Mouse (Mus musculus): ENCODE results near the gene Etl4.
"Not testable (repeated sequence)": the region's sequence is repeated elsewhere in the genome, so short reads cannot be mapped to it uniquely, and the experiment has no call there.

Etl4 gene

DNA sequence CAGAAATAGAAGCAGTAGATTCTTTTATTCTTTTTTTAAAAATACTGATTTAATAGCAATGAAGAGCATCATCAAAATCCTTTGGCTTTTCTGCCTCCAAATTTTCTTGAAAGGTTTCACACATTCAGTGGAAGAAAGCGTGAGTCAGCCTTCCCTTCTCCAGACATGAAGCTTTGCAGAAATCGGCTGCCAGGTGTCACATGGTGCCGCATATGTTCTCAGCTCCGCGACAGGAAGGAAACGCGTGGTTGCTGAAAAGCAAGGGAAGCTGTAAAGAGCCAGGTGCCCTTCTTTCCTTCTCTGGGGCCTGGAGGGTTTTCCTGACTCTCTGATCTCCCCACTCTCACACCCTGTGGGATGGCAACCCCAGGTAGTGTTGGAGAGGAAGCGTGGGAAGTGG is 383.8 kb downstream of the Etl4 start:
- no peak for DNase-seq (ENCODE audit: extremely low read depth, low read depth, low spot score)

DNA sequence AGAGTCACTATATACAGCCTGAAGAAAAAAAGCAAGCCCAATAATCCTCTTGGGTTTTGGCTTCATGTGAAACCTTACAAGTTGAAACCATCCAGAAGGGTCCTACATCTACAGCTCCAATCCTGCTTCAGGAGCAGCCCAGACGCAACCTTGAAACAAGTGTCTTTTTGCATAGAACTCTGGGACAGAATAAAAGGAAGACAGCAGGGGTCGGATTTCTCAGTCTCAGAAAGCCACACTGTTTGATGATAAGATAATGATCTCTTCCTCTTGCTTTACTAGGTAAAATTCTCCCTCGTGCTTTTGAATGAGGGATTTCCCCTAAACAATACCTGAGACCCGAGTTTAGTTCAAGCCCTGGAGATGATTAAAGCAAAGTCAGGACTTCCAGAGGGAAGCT is 385.0 kb downstream of the Etl4 start:
- DNase-seq (ENCODE audit: extremely low read depth, low read depth, low spot score), result no peak

DNA sequence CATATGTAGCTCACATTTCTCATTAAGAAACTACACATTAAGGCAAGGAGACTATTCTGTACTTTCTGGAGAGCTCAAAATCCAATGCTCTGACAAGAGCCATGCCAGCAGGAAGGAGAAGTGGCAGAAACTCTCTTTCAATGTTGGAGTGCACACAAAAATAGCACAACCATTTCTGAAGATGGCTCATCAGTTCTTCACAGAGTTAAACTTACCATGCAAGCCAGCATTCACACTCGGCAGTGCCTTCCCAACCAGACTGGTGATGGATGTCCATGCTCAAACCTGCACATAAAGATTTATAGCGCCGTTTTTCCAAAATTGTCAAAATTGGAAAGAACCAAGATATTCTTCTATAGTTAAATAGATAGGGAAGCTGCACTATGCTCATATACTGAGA is 392.9 kb downstream of the Etl4 start:
- no peak for DNase-seq (ENCODE audit: extremely low read depth, low read depth, low spot score)

DNA sequence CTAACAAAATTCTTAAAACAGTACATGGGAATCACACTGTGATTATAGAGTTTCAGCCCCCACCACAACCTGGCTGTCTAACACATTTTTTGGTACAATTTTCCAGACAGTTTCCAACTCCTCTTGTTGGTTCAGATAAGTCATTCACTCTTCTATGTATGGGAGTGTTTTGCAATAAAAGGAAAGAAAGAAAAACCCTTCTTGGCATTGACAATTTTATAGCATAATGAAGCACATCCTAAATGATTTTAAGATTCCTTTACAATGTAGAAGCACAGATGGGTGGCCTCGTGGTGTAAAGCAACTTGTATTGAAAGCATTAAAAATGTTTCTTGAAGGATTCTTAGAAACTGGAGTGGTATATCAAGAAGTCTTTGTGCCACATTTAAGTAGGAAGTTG is 415.4 kb downstream of the Etl4 start:
- DNase-seq (ENCODE audit: extremely low read depth, low read depth, low spot score), result no peak

DNA sequence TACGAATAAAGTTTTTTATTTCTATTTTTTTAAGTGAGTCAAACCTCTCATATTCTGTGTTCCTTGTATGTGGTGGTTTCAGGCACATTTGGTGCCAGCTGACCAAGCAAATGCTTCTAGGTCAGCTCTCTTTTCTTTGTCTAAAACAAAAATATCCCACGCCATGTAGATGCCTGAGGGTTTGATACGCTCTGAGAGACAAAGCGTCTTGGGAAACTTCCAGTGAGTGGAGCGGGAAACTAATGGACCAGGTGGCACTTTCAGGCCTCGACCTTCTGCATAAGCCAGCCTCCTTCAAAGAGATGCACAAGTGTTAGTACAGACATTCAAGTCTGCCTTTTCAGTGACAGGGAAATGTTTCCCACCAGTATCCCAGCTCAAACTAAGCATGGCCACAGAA is 426.6 kb downstream of the Etl4 start:
- DNase-seq (ENCODE audit: extremely low read depth, low read depth, low spot score), result no peak

DNA sequence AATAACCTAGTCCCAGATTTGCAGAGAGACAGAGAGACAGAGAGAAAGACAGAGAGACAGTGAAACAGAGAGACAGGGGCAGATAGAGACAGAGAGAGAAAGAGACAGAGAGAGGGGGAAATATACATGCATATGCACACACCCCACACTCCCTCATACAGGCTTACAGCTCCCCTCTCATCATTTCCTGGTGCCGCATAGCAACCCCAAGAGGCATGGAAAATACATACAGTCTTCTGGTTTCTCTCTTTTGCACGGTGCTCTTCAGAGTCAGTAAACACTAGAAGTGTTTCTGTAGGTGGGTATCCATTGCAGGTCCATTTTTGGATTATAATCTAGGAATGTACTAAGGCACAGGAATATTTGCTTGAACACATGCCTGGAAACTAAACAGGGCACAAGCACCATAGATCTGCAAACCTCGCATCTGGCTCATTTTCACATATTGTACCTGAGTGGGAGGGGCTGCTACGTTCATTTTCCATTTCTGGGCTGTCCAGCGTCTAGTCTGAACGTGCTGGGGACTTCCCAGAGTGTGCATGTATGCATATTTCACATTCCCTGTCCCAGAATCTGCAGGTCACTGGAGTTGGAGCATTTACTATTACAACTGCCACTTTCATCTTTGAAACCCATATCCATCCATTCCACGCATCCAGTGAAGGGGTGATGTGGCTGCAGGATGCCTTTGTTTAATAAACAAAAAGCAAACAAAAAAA is 429.6 kb downstream of the Etl4 start:
- DNase-seq (ENCODE audit: extremely low read depth, low read depth, low spot score), result no peak

DNA sequence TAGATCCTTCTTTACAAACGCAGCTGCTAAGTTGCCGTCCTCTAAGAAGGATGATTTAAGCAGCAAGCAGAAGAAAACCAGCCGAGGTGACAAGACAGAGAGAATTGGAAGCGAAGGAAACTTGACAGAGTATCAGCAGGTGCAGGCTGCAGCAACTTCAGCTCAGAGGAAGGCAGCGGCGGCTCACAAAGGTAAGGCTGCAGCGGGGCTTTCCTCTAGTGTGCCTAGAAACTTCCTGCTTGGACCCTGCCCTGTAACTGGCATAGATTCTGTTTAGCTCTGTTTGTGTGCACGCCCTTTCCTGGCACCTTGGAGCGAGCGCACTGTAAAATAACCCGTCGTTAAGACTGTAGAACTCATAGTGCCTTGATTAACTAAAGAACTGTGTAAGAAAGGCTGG is 430.3 kb downstream of the Etl4 start:
- no peak for DNase-seq (ENCODE audit: extremely low read depth, low read depth, low spot score)

DNA sequence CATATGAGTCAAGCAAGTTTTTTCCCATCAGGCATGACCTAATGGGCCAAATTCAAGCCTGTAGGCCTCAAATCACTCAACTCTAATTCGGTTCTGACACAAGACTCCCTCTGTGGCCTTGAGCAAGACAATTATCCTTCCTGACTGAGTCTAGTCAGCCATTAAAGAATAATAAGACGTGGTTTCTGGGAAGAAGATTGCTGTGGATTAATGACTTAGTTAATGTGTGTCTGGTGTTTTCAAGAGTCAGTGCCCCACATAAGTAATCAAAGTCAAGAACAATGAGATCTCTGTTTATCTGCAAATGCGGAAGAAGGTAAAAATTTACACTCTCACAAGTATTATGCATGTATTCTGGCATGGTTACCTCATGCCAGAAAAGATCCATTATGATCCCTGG is 437.3 kb downstream of the Etl4 start:
- peak; percentile 30 for DNase-seq (ENCODE audit: extremely low read depth, low read depth, low spot score)

DNA sequence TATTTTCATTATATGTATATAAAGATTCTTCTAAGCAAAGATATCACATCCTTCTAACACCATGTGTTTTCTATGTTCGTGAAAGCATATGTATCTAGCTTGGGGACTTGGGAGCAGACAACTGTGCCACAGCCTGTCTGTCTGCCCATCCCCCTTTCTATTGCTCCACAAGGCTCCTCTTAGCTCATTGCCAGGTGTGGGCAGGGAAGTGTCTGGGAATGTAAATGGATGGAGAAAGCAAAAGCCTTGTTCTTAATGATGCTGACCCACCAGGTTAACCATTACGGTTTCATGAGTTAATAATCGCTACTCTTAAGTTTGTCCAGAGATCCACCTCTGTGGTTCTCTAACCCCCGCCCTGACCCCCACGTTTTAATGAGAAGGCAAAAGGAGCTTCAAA is 439.7 kb downstream of the Etl4 start:
- DNase-seq (ENCODE audit: extremely low read depth, low read depth, low spot score), result no peak

DNA sequence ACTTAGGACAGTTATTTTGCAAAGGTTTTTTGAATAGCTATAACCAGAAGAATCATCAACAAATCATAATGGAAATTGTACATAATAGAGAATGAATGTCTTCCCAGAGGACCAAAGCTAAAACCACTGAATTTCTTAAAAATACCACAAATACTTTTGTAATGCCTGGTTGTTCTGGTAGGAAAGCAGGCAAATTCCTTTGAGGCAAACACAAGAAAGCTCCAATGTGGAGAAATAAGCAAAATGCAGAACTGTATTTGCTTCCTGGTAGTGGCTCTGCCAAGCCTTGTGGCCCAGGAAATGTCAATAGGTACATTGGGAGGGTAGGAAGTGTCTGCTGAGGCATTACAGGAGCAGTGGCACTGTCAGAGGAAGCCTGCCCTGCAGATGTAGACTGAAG is 443.2 kb downstream of the Etl4 start:
- no peak for DNase-seq (ENCODE audit: extremely low read depth, low read depth, low spot score)

DNA sequence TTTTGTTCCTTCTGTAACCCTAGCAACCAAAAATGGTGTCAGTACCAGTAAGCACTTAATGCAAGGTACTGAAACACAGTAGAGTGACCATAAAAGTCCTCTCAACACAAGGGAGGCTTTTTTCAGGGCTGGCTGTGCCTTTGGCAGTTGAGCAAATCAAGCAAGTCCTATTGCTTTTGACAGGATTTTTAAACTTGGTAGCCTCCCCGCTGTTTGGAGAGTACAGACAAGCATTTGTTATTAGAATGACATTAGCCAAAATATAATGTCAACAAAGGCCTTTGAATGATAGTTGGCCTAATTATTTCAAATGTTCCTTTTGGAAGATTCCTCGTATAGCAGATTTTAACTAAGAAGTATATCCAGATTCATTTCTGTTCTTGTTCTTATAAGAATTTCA is 467.4 kb downstream of the Etl4 start:
- no peak for DNase-seq (ENCODE audit: extremely low read depth, low read depth, low spot score)

DNA sequence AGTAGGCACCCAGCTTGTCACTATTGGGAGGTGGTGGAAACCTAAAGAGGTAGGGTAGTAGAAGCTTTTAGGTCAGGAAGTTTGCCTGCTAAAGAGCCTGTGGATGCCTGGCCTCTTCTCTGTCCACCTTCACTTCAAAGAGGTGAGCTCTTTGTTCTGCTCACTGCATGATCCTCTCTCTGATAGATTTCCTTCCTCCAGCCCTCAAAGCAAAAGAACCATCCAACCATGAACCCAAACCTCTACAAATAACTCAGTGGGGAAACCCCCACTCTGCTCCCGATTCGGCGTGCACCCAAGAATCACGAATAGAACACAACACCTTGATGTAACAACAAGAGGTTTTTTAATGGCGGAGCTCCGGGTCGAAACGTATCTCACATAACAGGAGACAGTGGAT is 471.3 kb downstream of the Etl4 start:
- DNase-seq (ENCODE audit: extremely low read depth, low read depth, low spot score), result not testable (repeated sequence)

DNA sequence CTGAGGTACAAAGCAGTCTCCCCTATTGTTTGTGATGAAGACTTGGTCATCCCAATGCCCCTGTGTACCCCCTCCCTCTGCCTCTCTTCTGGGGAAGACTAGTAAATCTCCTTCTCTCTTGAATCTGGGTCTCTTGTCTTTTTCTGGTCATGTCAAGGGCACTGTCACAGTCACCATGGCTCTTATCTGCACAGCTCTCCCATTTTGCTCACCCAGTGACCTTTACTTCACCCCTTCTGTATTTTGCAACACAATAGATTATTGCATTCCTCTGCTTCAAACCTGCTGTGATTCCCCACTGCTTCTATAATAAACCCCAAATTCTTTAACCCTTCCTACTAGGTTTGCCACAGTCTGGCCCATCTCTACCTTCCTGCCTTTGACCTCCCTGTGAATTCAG is 484.5 kb downstream of the Etl4 start:
- no peak for DNase-seq (ENCODE audit: extremely low read depth, low read depth, low spot score)

DNA sequence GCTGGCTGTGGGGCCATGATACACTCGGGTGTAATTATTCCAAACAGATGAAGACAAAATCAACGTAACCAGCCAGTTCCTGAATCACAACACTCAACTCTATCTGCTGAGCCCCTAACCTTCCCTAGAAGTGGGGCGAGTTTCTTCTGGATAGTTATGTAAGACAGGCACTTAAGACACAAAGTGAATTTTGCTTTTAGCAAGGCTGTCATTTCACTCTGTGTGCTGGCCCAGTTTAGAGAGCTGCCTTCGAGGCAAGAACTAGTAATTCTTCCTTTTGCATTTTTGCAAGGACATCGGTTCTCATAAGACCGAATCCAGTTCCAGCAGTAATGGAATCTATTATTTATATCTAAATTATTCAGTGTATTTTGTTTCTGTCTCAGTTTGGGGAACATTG is 487.4 kb downstream of the Etl4 start:
- no peak for DNase-seq (ENCODE audit: extremely low read depth, low read depth, low spot score)

DNA sequence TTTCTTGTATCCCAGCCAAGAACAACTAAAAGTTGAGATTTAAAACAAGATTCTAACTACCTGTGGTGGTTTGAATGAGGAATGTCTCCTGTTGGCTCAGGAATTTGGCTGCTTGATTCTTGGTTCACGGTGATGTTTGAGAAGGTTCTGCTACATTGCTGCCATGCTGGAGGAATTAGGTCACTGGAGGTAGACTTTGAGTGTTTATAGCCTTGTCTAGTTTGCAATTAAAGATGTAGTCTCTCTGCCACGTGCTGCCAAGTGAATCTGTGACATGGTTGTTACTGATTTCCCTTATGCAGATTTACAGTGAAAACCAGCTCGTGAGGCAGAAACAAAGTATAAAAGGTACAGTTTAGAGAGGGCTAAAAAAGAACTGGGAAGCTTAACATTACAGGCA is 491.0 kb downstream of the Etl4 start:
- no peak for DNase-seq (ENCODE audit: extremely low read depth, low read depth, low spot score)

DNA sequence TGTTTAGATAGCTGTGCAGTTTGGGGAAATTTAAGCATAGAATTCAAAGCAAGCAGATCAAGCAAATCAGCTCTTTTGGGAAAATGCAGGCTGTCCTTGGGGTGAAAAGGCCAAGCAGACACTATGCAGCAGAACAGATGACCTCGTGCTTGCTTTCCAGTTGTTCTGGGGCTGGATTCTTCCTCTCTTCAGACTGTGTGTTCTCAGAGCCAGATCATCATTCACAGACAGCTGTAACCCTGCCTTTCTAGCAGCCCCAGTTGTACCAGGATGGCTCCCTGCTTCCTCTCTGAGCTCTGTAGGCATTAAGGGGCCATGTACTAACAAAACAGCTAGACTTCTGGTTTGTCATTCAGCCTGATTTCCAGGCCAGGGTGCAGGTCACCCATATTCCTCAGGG is 494.8 kb downstream of the Etl4 start:
- no peak for DNase-seq (ENCODE audit: extremely low read depth, low read depth, low spot score)

DNA sequence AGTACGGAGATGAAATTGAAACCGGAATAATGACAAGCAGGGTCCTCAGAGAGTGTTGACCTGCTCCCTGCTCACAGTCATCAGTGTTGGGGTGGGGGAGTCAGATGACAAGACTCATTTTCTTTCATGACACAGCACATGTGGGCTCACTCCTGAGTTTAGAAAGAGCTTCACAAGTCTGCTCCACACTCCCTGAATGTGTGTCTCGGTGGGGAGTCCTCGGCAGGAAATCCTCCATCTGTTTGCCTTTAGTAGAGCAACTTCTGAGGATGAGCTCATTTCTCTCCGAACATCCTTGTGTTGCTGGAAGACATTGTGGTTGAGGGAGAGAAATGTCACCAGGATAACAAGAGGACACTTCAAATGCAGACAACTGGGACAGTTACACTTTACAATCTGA is 497.5 kb downstream of the Etl4 start:
- no peak for DNase-seq (ENCODE audit: extremely low read depth, low read depth, low spot score)

DNA sequence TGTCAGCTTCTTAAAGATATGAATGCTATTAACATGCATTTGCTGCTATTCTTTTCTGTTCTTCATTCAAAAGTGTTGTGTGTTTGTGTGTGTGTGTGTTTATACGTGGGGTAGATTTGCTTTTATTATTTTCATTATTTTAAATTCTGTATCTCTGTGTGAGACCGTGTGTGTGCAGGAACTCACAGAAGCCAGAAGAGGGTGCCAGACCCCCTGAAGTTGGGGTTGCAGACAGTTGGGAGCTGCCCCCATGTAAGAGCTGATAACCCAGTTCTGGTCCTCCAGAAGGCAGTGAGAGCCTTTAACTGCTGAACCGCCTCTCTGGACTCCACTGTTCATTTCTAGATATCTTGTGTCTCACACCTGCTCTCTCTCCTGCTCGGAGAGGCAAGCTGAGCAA is 505.3 kb downstream of the Etl4 start:
- no peak for DNase-seq (ENCODE audit: extremely low read depth, low read depth, low spot score)

DNA sequence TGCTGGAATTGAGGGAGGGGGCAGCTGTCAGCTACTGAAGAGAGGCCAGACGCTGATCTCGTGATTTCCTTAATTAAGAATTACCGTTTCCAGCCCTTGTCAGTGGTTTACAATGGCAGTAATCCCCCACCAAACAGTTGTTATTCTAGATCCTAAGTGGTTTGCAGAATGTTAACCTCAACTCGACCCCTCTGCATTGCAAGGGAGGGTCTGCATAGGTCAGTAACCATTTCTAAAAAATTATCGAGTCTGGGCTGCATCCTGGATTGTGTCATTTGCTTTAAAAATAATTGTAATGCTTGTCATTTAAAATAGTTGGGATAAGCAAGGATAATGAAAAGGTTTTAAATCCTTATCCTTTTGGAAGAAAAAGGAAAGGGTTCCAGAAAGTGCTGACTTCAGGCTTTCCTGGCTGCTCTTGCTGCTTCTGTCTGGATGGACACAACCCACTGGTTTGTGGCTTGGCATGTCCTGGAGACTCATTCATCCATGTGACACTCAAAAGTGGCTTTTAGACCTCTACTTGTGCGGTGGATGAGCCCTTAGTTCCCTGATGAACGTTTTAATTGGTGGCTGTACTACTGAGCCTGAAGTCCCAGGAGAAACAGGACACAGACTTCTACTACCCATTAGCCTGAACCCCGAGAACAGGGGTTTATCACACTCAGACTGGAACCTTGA is 507.5 kb downstream of the Etl4 start:
- no peak for DNase-seq (ENCODE audit: extremely low read depth, low read depth, low spot score)

DNA sequence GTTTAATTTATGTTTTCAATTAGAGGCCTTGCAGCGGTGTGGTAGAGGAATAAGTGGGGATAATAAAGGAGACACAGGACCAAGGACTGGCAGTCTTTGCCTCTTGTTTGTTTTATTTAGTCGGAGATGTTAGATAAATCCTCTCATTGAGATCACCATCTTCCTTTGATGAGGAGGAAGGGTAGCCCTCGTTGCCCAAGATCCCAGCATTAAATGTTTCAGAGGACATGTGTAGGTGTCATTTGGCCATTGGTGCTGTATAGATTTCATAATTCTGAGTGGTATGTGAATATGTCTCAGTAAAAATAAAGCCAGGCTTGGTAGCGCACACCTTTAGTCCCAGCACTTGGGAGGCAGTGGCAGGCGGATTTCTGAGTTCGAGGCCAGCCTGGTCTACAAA is 508.4 kb downstream of the Etl4 start:
- peak; percentile 58 for DNase-seq (ENCODE audit: extremely low read depth, low read depth, low spot score)

DNA sequence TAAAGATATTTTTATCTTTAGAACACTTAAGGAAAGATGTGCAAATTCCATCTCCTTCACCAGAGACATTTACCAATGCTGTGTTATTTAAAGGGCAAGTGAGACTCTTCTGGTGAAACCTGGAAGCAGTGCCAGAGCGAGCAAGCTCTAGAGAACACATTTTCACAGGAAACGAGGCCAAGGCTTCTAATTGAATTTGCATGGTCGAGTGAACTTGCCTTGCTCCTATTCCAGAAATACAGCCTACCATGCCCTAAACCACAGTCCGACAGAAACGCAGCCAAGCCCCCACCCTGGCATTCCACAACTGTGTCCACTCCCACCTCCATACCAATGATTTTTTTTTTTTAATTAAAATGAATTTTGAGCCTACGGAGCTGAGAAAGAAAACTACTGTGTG is 510.4 kb downstream of the Etl4 start:
- no peak for DNase-seq (ENCODE audit: extremely low read depth, low read depth, low spot score)

DNA sequence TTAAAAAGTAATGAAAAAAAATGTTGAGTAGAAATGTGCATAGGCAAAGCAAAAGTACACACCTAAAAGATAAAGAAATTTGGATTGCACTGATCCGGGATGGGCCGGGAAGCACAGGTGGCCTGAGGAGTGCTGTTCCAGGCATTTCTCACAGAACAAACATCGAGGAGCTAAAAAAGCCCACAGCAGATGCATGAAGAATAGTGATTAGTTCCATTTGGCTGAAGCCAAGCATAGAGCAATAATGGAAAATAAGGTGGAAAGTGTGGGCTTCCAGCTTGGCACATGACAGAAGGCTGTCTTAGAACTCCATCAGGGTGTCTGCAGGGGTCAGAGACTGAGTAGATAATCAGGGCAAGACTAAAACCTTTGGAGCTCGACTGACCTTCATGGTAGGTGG is 512.7 kb downstream of the Etl4 start:
- no peak for DNase-seq (ENCODE audit: extremely low read depth, low read depth, low spot score)

DNA sequence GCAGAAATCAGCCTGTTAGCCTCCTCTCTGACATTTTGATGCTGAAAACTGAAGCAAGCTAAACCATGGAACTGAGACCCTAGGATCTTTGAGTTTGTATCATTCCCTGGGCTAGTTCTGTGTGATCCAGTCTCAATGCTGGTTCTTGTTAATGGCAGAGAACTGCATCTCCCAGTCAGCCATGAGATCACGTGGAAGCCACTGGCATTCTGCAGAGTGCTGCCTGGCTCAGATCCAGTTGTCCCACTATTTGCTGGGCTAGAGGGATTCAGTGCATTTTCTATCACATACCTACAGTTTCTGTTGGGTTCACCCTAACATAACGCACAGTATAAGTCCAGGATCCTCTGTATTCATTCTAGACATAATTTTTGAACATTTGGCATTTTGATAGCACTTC is 524.1 kb downstream of the Etl4 start:
- DNase-seq (ENCODE audit: extremely low read depth, low read depth, low spot score), result no peak

Measured in fat pad, adult 2 months (tissue).